Mouse (Mus musculus): Measurements from ENCODE around the gene Crebbp.

- no peak for TF ChIP-seq USF1 (IDR thresholded peaks at IDR 0.05; ENCODE audit: low read depth)
- no peak for TF ChIP-seq MYOG (IDR thresholded peaks at IDR 0.05; ENCODE audit: control insufficient read depth, extremely low read depth, insufficient read length)
- no peak for TF ChIP-seq CTCF (IDR thresholded peaks at IDR 0.05; ENCODE audit: control insufficient read depth, insufficient read depth, insufficient read length)
- no peak for TF ChIP-seq FOSL1 (IDR thresholded peaks at IDR 0.05; ENCODE audit: insufficient read depth, low read length, poor library complexity, severe bottlenecking)
Observed at GRCm38 (mm10) chr16:4133754-4134153, 80.0 kb downstream of the Crebbp start.
